Mouse (Mus musculus) hindbrain, embryonic 16.5 days (tissue): ENCODE measurements around the gene Pink1. TPM values are rescaled to one million over a fixed set of nuclear protein-coding genes. Genes with fewer than 3 reads are reported as not detected.

ENCODE experiments used
- ATAC-seq: fragments of 200-750 bp; cut with Nextera tagmentation; 2 replicates; pipeline ENCODE4 v1.8.0; 2017; ENCODE audit warnings: moderate TSS enrichment, moderate library complexity
- H3K27ac ChIP-seq: fragments of 300-500 bp; sonication (generic); 2 replicates; pipeline ENCODE4 v1.5.1; 2014; ENCODE audit warnings: low read depth, mild to moderate bottlenecking, control low read depth, low read length, moderate library complexity
- H3K27me3 ChIP-seq: fragments of 300-500 bp; sonication (generic); replicated peaks from 2 replicates; pipeline ENCODE4 v1.6.1; 2014; ENCODE audit warnings: low read length; ENCODE audit not compliant: control insufficient read depth, insufficient read depth
- H3K36me3 ChIP-seq: fragments of 300-500 bp; sonication (generic); 2 replicates; pipeline ENCODE4 v1.6.1; 2014; ENCODE audit warnings: mild to moderate bottlenecking, low read length, moderate library complexity, mixed read lengths; ENCODE audit not compliant: control insufficient read depth, insufficient read depth
- H3K4me1 ChIP-seq: fragments of 300-500 bp; sonication (generic); 2 replicates; pipeline ENCODE4 v1.6.1; 2014; ENCODE audit warnings: low read depth, low read length; ENCODE audit not compliant: control insufficient read depth, insufficient read depth
- H3K4me2 ChIP-seq: fragments of 300-500 bp; sonication (generic); 2 replicates; pipeline ENCODE4 v1.6.1; 2014; ENCODE audit warnings: mild to moderate bottlenecking, low read length, control low read depth, moderate library complexity
- H3K4me3 ChIP-seq: fragments of 300-500 bp; sonication (generic); 2 replicates; pipeline ENCODE4 v1.5.1; 2014; ENCODE audit warnings: mild to moderate bottlenecking, low read length, control low read depth, moderate library complexity
- H3K9ac ChIP-seq: fragments of 300-500 bp; sonication (generic); 2 replicates; pipeline ENCODE4 v1.6.1; 2014; ENCODE audit warnings: low read depth, mild to moderate bottlenecking, control low read depth, low read length, moderate library complexity
- H3K9me3 ChIP-seq: fragments of 300-500 bp; sonication (generic); 2 replicates; pipeline ENCODE4 v1.6.1; 2014; ENCODE audit warnings: mild to moderate bottlenecking, low read length, moderate library complexity; ENCODE audit not compliant: control insufficient read depth
- WGBS: fragments of 180-500 bp; shearing (Covaris S2); extraction: QIAGEN DNeasy Blood & Tissue Kit; methylation state at CpG from one replicate; pipeline ENCODE4 v1.1.7; 2014; 5-methylcytosine and 5-hydroxymethylcytosine counted together
- polyA plus RNA-seq: library from polyadenylated mRNA; unstranded; fragments of >200 nt; fragmentation: Nextera tagmentation; extraction: Ambion mirVana; gene quantifications from 2 replicates; pipeline ENCODE4 v1.2.1, GENCODE M21; 2015

Gene Pink1
- polyA plus RNA-seq, 1 experiment from 2014 or later: 100 TPM

- no peak for ATAC-seq
- no peaks in the 10 kb centered on the region for H3K36me3 ChIP-seq
- no peaks in the 10 kb centered on the region for H3K9me3 ChIP-seq
- H3K9ac ChIP-seq: no peak overlapping the region
- H3K4me3 ChIP-seq: no peak overlapping the region
- 60% methylated on average over 1 of the region's 1 CpGs for WGBS
- H3K27ac ChIP-seq: no peak overlapping the region
- no peaks in the 10 kb centered on the region for H3K4me1 ChIP-seq
- H3K27me3 ChIP-seq: no peaks in the 10 kb centered on the region
- H3K4me2 ChIP-seq: no peak overlapping the region
These were observed 21.2 kb upstream of the Pink1 start for GRCm38 (mm10) chr4:138347280-138347679.

GRCm38 (mm10) chr4:138344891-138345545, 18.9 kb upstream of the Pink1 start:
- WGBS: 64% methylated on average over 9 of the region's 9 CpGs

GRCm38 (mm10) chr4:138343341-138343837, 17.3 kb upstream of the Pink1 start:
- Histone ChIP-seq H3K4me1 (no peaks in the 10 kb centered on the region), H3K4me2 (no peak overlapping the region), H3K9me3 (no peaks in the 10 kb centered on the region), H3K27ac (no peak overlapping the region), H3K27me3 (no peaks in the 10 kb centered on the region), H3K4me3 (no peak overlapping the region), H3K36me3 (no peaks in the 10 kb centered on the region), H3K9ac (no peak overlapping the region)
- no peak for ATAC-seq
- WGBS: 60% methylated on average over 10 of the region's 10 CpGs

More at GRCm38 (mm10) chr4:138344891-138345545, 18.9 kb upstream of the Pink1 start:
- Histone ChIP-seq H3K9ac (no peak overlapping the region), H3K27me3 (no peaks in the 10 kb centered on the region), H3K4me3 (no peak overlapping the region), H3K4me2 (no peak overlapping the region), H3K4me1 (no peaks in the 10 kb centered on the region), H3K9me3 (no peaks in the 10 kb centered on the region), H3K36me3 (no peaks in the 10 kb centered on the region), H3K27ac (no peak overlapping the region)
- no peak for ATAC-seq

GRCm38 (mm10) chr4:138342778-138343177, 16.7 kb upstream of the Pink1 start:
- Histone ChIP-seq H3K4me1 (no peaks in the 10 kb centered on the region), H3K36me3 (no peaks in the 10 kb centered on the region), H3K4me2 (no peak overlapping the region), H3K9ac (no peak overlapping the region), H3K4me3 (no peak overlapping the region), H3K27ac (no peak overlapping the region), H3K27me3 (no peaks in the 10 kb centered on the region), H3K9me3 (no peaks in the 10 kb centered on the region)
- ATAC-seq: no peak
- WGBS: 91% methylated on average over 6 of the region's 6 CpGs

GRCm38 (mm10) chr4:138342048-138342447, 15.9 kb upstream of the Pink1 start:
- Histone ChIP-seq H3K4me1 (no peaks in the 10 kb centered on the region), H3K27ac (no peak overlapping the region), H3K36me3 (no peaks in the 10 kb centered on the region), H3K27me3 (no peaks in the 10 kb centered on the region), H3K4me2 (no peak overlapping the region), H3K4me3 (no peak overlapping the region), H3K9me3 (no peaks in the 10 kb centered on the region), H3K9ac (no peak overlapping the region)
- WGBS: 65% methylated on average over 7 of the region's 7 CpGs
- no peak for ATAC-seq

GRCm38 (mm10) chr4:138341393-138341792, 15.3 kb upstream of the Pink1 start:
- Histone ChIP-seq H3K9ac (peak overlapping the region; percentile 19; the same call in 1 of the 2 replicates), H3K27ac (no peak overlapping the region), H3K9me3 (no peaks in the 10 kb centered on the region), H3K4me2 (no peak overlapping the region), H3K4me3 (no peak overlapping the region), H3K4me1 (no peaks in the 10 kb centered on the region), H3K36me3 (no peaks in the 10 kb centered on the region), H3K27me3 (no peaks in the 10 kb centered on the region)
- no peak for ATAC-seq
- 62% methylated on average over 8 of the region's 8 CpGs for WGBS

- Histone ChIP-seq H3K27me3 (no peaks in the 10 kb centered on the region), H3K36me3 (no peaks in the 10 kb centered on the region), H3K4me1 (no peaks in the 10 kb centered on the region), H3K27ac (no peak overlapping the region), H3K9ac (no peak overlapping the region), H3K9me3 (no peaks in the 10 kb centered on the region), H3K4me3 (no peak overlapping the region), H3K4me2 (no peak overlapping the region)
- ATAC-seq: no peak
- 44% methylated on average over 4 of the region's 4 CpGs for WGBS
These were observed 13.9 kb upstream of the Pink1 start for GRCm38 (mm10) chr4:138339963-138340362.

GRCm38 (mm10) chr4:138337341-138337740, 11.2 kb upstream of the Pink1 start:
- H3K27me3 ChIP-seq: no peaks in the 10 kb centered on the region
- ATAC-seq: no peak
- no peak overlapping the region for H3K4me3 ChIP-seq
- H3K4me2 ChIP-seq: no peak overlapping the region
- WGBS: 76% methylated on average over 9 of the region's 9 CpGs
- H3K9me3 ChIP-seq: no peaks in the 10 kb centered on the region
- no peaks in the 10 kb centered on the region for H3K4me1 ChIP-seq
- H3K9ac ChIP-seq: no peak overlapping the region
- H3K36me3 ChIP-seq: no peaks in the 10 kb centered on the region
- H3K27ac ChIP-seq: no peak overlapping the region

GRCm38 (mm10) chr4:138336876-138337275, 10.8 kb upstream of the Pink1 start:
- Histone ChIP-seq H3K27me3 (no peaks in the 10 kb centered on the region), H3K27ac (no peak overlapping the region), H3K9ac (no peak overlapping the region), H3K4me2 (no peak overlapping the region), H3K4me3 (no peak overlapping the region), H3K9me3 (no peaks in the 10 kb centered on the region), H3K4me1 (no peaks in the 10 kb centered on the region), H3K36me3 (no peaks in the 10 kb centered on the region)
- 72% methylated on average over 5 of the region's 5 CpGs for WGBS
- no peak for ATAC-seq
